Comparison of ENCODE assay signal across 23 mouse cellular contexts in the genomic region with DNA sequence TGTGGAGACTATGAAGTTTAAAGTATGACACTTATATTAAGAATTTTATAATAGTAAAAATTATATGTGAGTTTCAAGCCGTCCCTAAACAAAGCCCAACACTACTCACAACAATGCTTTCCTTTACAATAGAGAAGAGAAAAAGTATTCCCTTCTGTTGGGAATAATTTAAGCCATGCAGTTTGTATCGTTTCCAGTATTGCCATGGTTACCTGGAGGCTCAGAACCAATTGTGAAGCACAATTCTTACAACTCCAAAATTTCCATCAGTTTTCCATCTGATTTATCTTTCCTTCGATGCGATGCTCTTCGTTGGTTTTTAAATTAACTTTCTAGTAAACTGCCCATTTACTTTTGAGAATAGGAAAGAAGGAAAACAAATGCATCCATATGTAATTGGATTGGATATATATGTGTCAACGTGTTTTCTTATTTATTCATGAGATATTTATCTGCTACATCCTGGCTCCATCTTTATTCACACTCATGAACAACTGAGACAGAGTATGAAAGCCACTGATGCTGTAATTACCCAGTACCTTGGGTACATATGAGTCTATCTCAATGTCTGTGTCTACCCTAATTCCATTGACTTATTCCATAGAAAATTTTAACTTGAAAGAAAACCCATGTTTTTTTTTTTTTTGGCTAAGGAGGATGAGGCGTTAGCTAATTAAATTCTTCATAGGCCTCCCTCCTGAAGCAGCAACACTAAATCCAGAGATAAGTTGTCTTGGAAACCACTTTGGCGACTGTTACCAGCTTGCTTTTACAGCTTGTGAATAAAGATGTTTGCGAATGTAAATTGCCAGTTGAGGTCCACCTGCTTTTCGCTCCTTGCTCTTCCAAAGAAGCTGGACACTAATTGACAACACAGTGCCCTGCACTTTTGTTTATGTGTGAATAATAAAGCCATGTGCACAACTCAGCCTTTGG.
DNase-seq lines count a peak whose midpoint lies in the region; ATAC-seq lines count a peak whose summit lies in the region.
"Had no signal": no experiment of that assay in that cellular context is flagged by ENCODE, and none has a peak within 500 bp of the region (broad histone marks: within the 10 kb centered on the region; RNA-seq: fewer than 3 reads in every experiment).

No protein-coding gene starts in this region.

- no peaks in the 10 kb centered on the region for H3K4me1 ChIP-seq in midbrain, embryonic 11.5 days (ENCODE audit: control insufficient read depth, insufficient read depth, low read length)
- no peaks in the 10 kb centered on the region for H3K4me1 ChIP-seq in midbrain, embryonic 10.5 days
- H3K4me1 ChIP-seq in forebrain, embryonic 16.5 days (replicated peaks; ENCODE audit: control insufficient read depth, insufficient read depth, low read length) = peaks cover 3% of the 10 kb centered on the region
- H3K4me1 ChIP-seq: hindbrain, embryonic 13.5 days; limb, embryonic 15.5 days; megakaryocyte, embryonic 14.5 days had no signal

- no peak overlapping the region for H3K4me2 ChIP-seq in midbrain, embryonic 11.5 days
- H3K4me2 ChIP-seq in forebrain, embryonic 16.5 days (ENCODE audit: low read length) = no peak overlapping the region
- H3K4me2 ChIP-seq: hindbrain, embryonic 13.5 days; limb, embryonic 15.5 days; lung, embryonic 14.5 days had no signal

- 0 out of 2 replicates have a peak, but pooled peaks have one; percentile 40 for ATAC-seq in midbrain, embryonic 11.5 days (ENCODE audit: low FRiP score)
- ATAC-seq in forebrain, embryonic 16.5 days = peak; percentile 70
- ATAC-seq: inflammation-experienced regulatory T-cells, adult 6 months; Patski had no signal

- H3K36me3 ChIP-seq in midbrain, embryonic 11.5 days (ENCODE audit: control insufficient read depth, insufficient read depth, low read length) = no peaks in the 10 kb centered on the region
- no peaks in the 10 kb centered on the region for H3K36me3 ChIP-seq in midbrain, embryonic 10.5 days
- H3K36me3 ChIP-seq in forebrain, embryonic 16.5 days (ENCODE audit: control insufficient read depth, insufficient read depth) = no peaks in the 10 kb centered on the region
- H3K36me3 ChIP-seq: G1E; hindbrain, embryonic 13.5 days; limb, embryonic 15.5 days had no signal

- H3K9ac ChIP-seq in midbrain, embryonic 11.5 days (ENCODE audit: low read length) = no peak overlapping the region
- no peak overlapping the region for H3K9ac ChIP-seq in forebrain, embryonic 16.5 days (replicated peaks; ENCODE audit: low read depth, low read length)
- H3K9ac ChIP-seq: hindbrain, embryonic 13.5 days; limb, embryonic 15.5 days; liver, embryonic 14.5 days; lung, embryonic 14.5 days had no signal

- H3K27me3 ChIP-seq in midbrain, embryonic 11.5 days (ENCODE audit: control insufficient read depth, insufficient read depth, low read length) = no peaks in the 10 kb centered on the region
- H3K27me3 ChIP-seq in midbrain, embryonic 10.5 days (ENCODE audit: low read depth, poor library complexity, severe bottlenecking) = no peaks in the 10 kb centered on the region
- H3K27me3 ChIP-seq in forebrain, embryonic 16.5 days (replicated peaks; ENCODE audit: control insufficient read depth, insufficient read depth, low read length) = no peaks in the 10 kb centered on the region
- H3K27me3 ChIP-seq: CH12.LX; hindbrain, embryonic 13.5 days; limb, embryonic 15.5 days; megakaryocyte, embryonic 14.5 days; Patski had no signal

- H3K4me3 ChIP-seq in midbrain, embryonic 11.5 days (ENCODE audit: low read depth, low read length) = no peak overlapping the region
- no peak overlapping the region for H3K4me3 ChIP-seq in midbrain, embryonic 10.5 days
- H3K4me3 ChIP-seq in forebrain, embryonic 16.5 days (replicated peaks; ENCODE audit: low read length) = no peak overlapping the region
- H3K4me3 ChIP-seq: hindbrain, embryonic 13.5 days; limb, embryonic 15.5 days; megakaryocyte, embryonic 14.5 days had no signal

- DNase-seq in frontal cortex, adult 2 months (ENCODE audit: extremely low spot score in 1 of 2, low spot score in 1 of 2) = peak; percentile 19 to 42
- DNase-seq in frontal cortex, postnatal 36 days (ENCODE audit: low spot score in 2 of 2) = no peak
- no peak for DNase-seq in midbrain, embryonic 11.5 days (ENCODE audit: low spot score, missing footprints)
- no peak for DNase-seq in midbrain, embryonic 10.5 days (ENCODE audit: low spot score)
- DNase-seq in ovary, postnatal 14 days (ENCODE audit: low spot score) = no peak
- no peak for DNase-seq in thymus, postnatal 14 days
- DNase-seq: adrenal gland, adult 8-10 months; B cell, adult 2 months; cerebellum, adult 9-10 months; gastrocnemius, postnatal 36 days; kidney, adult 2 months; left cerebral cortex, postnatal 4 days; lung, embryonic 14.5 days had no signal

- WGBS in midbrain, embryonic 11.5 days = 65% methylated on average over 10 of the region's 10 CpGs
- 73% methylated on average over 10 of the region's 10 CpGs for WGBS in midbrain, embryonic 10.5 days
- WGBS in forebrain, embryonic 16.5 days = 45% methylated on average over 10 of the region's 10 CpGs

- H3K27ac ChIP-seq in midbrain, embryonic 11.5 days (ENCODE audit: low read depth, low read length) = no peak overlapping the region
- H3K27ac ChIP-seq in midbrain, embryonic 10.5 days (replicated peaks) = no peak overlapping the region
- peak overlapping the region; percentile 50; the same call in 1 of the 2 replicates for H3K27ac ChIP-seq in forebrain, embryonic 16.5 days (ENCODE audit: low read length)
- H3K27ac ChIP-seq: hindbrain, embryonic 13.5 days; kidney, postnatal 0 days; limb, embryonic 15.5 days; liver, embryonic 14.5 days had no signal

- H3K9me3 ChIP-seq in midbrain, embryonic 11.5 days (ENCODE audit: control insufficient read depth, low read length) = no peaks in the 10 kb centered on the region
- H3K9me3 ChIP-seq in midbrain, embryonic 10.5 days (replicated peaks) = no peaks in the 10 kb centered on the region
- H3K9me3 ChIP-seq in forebrain, embryonic 16.5 days (ENCODE audit: control insufficient read depth, low read length) = no peaks in the 10 kb centered on the region
- H3K9me3 ChIP-seq: G1E; hindbrain, embryonic 13.5 days; limb, embryonic 15.5 days; megakaryocyte, embryonic 14.5 days had no signal

Comparison
In these comparisons a context has a peak if more than half of its experiments do, and no peak if none do; other contexts are left out.
1. DNase-seq: peak in frontal cortex, adult 2 months (2 of 2); none in frontal cortex, postnatal 36 days (0 of 2), midbrain, embryonic 11.5 days (single experiment), midbrain, embryonic 10.5 days (single experiment), ovary, postnatal 14 days (single experiment) and thymus, postnatal 14 days (single experiment).